Mouse (Mus musculus) cortical plate, adult 2 months (tissue): ENCODE measurements around the gene Fam161b. TPM values are rescaled to one million over a fixed set of nuclear protein-coding genes. Genes with fewer than 3 reads are reported as not detected.
"Not testable (repeated sequence)": the region's sequence is repeated elsewhere in the genome, so short reads cannot be mapped to it uniquely, and the experiment has no call there.

ENCODE experiments used
- H3K27ac ChIP-seq: fragments of 200-500 bp; 2 replicates; pipeline ENCODE4 v1.5.1; 2012; ENCODE audit warnings: low read length, control low read depth, inconsistent platforms; ENCODE audit not compliant: insufficient read depth
- H3K4me1 ChIP-seq: fragments of 200-500 bp; 2 replicates; pipeline ENCODE4 v1.6.1; 2011; ENCODE audit warnings: low read length; ENCODE audit not compliant: control insufficient read depth, insufficient read depth
- H3K4me3 ChIP-seq: fragments of 200-500 bp; 2 replicates; pipeline ENCODE4 v1.5.1; 2011; ENCODE audit warnings: mild to moderate bottlenecking, low read length, control low read depth; ENCODE audit not compliant: insufficient read depth
- CTCF ChIP-seq: fragments of 200-500 bp; IDR thresholded peaks from 2 replicates; pipeline ENCODE4 v1.5.1; 2011; ENCODE audit warnings: mild to moderate bottlenecking, control low read depth, low read length; ENCODE audit not compliant: insufficient read depth; ENCODE audit errors: extremely low read depth
- POLR2A ChIP-seq: fragments of 200-500 bp; IDR thresholded peaks from 2 replicates; pipeline ENCODE4 v1.6.1; 2011; ENCODE audit warnings: mild to moderate bottlenecking, low read length, control low read depth; ENCODE audit not compliant: insufficient read depth; ENCODE audit errors: extremely low read depth
- polyA plus RNA-seq: library from polyadenylated mRNA; depleted of rRNA; stranded (reverse); fragments of >200 nt; gene quantifications from 2 replicates; pipeline ENCODE4 v1.2.3, GENCODE M21; 2012

Fam161b gene
- polyA plus RNA-seq, 1 experiment: 15.6 TPM

DNA sequence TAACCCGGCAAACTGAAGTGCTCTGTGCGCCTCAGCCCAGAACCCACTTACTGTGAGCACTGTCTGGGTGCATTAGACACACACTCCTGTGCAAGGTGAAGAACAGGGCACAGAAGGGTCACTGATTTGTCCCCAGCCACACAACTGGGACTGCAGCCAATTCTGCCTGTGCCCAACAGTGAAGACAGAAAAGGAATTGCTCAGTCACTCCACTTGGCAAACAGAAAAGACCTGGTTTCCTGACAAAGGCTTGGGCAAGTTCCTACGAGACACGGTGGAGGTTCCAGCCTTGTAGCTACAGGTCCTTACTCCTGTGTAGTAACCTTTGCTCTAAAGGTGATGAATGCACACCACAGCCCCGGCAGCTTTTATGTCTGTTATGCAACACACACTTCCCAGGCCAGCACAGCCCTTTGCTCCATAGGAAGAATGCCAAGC lies 23.0 kb upstream of the Fam161b start:
- H3K27ac ChIP-seq: no peak overlapping the region
- no peaks in the 10 kb centered on the region for H3K4me1 ChIP-seq
- no peak overlapping the region for H3K4me3 ChIP-seq
- TF ChIP-seq CTCF (no peak), POLR2A (no peak)

DNA sequence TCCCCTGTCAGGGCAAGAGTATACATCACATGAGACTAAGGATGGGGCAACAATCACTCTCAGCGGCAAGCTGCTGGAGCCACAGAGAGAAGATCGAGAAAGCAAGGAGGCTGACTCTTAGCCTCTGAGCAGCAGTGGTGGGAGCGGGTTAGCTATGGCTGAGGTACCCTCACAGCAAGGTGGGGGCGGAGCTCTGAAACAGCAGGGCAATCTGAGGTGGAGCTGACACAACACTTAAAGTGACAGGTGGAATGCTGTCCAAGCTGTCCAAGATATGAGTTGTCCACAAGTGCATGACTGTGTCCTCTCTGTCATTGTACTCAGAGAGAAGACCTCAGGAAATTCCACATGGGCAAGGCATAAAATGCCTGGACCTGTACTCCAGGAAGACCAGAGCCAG lies 20.7 kb upstream of the Fam161b start:
- TF ChIP-seq POLR2A: no peak
- TF ChIP-seq CTCF: no peak
- Histone ChIP-seq H3K4me3 (no peak overlapping the region), H3K4me1 (no peaks in the 10 kb centered on the region), H3K27ac (no peak overlapping the region)

DNA sequence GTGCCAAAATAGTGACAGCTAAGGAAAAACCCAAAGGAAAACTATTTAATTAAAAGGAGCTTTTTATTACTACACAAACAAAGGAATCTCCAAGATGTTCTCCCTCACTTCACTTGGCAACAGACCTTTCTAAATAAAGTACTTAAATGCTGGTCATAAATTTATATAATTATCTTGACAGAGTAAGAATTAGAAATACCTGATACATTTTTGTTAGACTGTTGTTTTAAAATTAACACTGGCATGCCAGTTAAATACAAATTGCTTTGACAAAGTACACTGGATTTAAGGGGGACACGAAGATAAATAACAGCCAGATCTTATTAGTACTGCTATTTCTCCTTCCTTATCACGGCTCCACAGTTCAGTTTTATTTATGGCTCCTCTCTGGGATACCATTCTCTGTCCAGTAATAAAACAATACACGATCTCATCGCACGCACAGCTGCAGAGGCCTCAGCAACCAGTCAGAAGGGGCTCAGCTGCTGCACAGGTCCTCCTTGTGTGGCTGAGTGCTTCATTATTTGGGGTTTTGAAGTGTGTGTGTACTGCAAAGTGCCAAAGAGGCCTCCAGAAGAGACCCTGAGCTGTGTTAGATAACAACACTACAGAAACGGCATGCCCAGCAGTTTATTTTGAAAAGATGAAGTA lies 12.3 kb upstream of the Fam161b start:
- H3K27ac ChIP-seq: no peak overlapping the region
- H3K4me1 ChIP-seq: no peaks in the 10 kb centered on the region
- TF ChIP-seq POLR2A: no peak
- no peak for TF ChIP-seq CTCF
- H3K4me3 ChIP-seq: no peak overlapping the region

DNA sequence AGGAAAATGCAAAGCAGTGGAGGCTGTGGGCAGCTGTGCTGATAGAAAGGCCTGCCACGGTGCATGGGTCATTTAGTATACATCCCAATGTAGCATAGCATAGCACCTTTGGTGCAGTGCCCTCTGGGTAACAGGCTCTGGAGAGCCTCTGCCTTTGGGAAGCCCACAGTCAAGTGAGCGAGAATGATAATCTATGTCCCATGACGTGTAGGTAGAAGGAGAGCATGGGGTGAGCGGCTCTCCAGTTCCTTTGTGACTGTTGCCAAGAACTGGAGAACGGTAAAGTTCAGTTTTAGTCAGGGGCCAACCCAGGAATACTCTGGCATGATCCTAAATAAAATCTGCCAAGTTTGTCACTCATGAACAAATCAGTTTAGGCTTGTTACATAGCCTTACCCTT lies 10.0 kb upstream of the Fam161b start:
- Histone ChIP-seq H3K4me3 (no peak overlapping the region), H3K4me1 (no peaks in the 10 kb centered on the region), H3K27ac (no peak overlapping the region)
- TF ChIP-seq CTCF (no peak), POLR2A (no peak)

DNA sequence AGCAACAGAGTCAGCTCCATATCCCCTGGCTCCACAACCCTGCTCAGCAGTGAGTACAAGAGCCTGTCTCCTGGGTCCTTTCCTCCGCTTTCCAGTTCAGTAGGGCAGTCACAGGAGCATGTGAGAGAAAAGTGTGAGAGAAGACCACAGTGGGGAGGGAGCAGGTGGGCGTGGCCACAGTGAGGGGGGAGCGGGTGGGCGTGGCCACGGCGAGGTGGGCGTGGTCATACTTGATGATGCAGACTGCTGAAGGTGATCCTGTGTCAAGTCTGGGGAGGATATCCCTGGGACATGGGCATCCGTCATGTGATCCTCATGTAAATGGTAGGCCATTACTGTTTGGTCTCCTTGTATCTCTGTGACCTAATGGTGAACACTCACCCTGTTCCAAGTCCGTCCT lies 5.3 kb upstream of the Fam161b start:
- TF ChIP-seq CTCF (no peak), POLR2A (no peak)
- no peak overlapping the region for H3K4me3 ChIP-seq
- H3K4me1 ChIP-seq: 0 out of 2 replicates have a peak, but pooled peaks cover 1% of the 10 kb centered on the region
- no peak overlapping the region for H3K27ac ChIP-seq

DNA sequence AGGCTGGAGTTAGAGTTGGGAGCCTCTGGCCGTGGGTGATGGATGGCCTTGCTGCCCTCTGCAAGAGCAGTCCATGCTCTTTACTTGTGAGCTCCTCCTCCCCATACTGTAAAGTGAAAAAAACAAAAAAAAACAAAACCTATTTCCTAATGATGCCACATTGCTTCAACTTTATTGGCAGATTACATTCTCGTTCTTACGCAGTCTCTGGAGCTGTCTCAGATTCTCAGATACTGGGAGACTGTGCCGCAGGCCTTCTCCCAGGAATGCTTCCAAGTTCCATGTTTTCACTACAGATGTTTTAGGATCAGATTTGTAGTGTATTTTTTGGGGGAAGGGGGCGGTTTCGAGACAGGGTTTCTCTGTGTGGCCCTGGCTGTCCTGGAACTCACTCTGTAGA lies 3.5 kb upstream of the Fam161b start:
- H3K27ac ChIP-seq: no peak overlapping the region
- no peak for TF ChIP-seq POLR2A
- TF ChIP-seq CTCF: no peak
- H3K4me1 ChIP-seq: peaks cover 3% of the 10 kb centered on the region; the same call in 1 of the 2 replicates
- no peak overlapping the region for H3K4me3 ChIP-seq

DNA sequence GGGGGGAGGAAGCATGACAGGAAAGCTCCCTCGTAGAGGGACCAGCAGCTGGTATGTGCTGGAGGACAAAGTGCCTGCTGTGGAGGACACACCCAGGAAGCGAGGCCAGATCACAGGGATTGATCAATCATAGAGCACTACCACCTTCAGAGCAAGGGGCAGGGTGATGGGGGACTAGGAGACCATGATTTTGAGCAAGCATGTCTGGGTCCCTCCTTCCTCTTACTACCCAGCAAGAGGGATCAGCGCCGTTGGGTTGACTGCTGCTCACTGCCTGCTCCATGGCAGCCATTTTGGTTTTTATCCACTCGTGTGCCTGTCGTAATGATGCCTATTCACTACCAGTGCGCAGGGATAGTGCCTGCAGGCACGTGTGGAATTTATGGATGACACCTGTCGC lies 2.7 kb upstream of the Fam161b start:
- Histone ChIP-seq H3K4me1 (peaks cover 3% of the 10 kb centered on the region; the same call in 1 of the 2 replicates), H3K4me3 (no peak overlapping the region), H3K27ac (no peak overlapping the region)
- TF ChIP-seq POLR2A (no peak), CTCF (no peak)

DNA sequence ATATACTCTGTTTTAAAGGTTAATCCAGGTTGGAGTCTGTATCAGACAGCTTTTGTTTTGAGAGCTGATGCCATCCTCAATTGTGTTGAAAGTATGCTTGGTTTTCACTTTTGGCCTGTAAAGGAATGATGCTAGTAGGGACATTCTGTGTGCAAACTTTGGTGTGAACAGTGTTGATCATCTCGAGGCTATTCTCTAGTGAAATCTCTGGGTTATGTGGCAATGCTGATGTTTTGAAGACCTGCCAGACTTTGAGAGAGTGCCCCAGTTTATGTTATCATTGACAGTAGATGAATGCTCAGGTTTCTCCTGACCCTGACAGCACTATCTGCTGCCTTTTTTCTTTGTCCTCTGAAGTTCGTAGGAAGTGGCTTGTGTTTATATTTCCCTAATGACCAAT lies 1.2 kb upstream of the Fam161b start:
- H3K27ac ChIP-seq: no peak overlapping the region
- H3K4me3 ChIP-seq: peak overlapping the region; percentile 64; the same call in 1 of the 2 replicates
- TF ChIP-seq POLR2A (no peak), CTCF (no peak)
- H3K4me1 ChIP-seq: peaks cover 3% of the 10 kb centered on the region; the same call in 1 of the 2 replicates

DNA sequence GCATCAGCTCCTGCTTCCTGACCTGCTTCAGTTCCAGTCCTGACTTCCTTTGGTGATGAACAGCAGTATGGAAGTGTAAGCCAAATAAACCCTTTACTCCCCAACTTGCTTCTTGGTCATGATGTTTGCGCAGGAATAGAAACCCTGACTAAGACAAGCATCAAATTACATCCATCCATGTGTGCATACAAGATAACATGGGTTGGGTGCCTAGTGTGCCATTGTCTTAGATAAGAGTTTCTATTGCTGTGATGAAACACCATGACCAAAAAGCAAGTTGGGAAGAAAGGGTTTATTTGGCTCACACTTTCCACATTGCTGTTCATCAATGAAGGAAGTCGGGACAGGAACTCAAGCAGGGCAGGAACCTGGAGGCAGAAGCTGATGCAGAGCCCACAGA lies 2.9 kb downstream of the Fam161b start:
- not testable (repeated sequence) for H3K4me1 ChIP-seq, H3K27ac ChIP-seq, H3K4me3 ChIP-seq

DNA sequence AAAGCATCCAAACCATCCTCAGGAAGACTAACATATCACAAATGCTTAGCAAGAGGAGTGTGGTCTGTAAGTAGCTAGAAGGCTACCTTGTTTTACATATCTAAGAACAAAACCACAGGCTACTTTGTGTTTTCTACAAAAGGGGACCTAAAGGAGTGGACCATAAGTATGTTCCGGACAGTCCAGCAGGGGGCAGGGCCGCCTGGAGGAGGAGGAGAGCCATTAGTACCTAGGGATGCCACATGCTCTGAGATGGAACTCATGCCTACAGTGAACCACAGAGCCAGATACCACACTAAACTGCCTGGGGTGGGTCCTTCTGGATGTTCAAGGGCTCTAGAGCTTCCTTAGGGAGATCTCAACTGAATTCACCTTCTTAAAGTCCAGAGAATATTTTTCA lies 14.4 kb downstream of the Fam161b start:
- Histone ChIP-seq H3K27ac (no peak overlapping the region), H3K4me1 (no peaks in the 10 kb centered on the region), H3K4me3 (no peak overlapping the region)
- TF ChIP-seq CTCF: peak; percentile 33; the same call in 1 of the 2 replicates
- TF ChIP-seq POLR2A: no peak
